In genomic region chr16:89805946-89806345, GRCm38 (mm10) we compare ENCODE assay signal across 14 mouse cellular contexts.
"Had no signal": no experiment of that assay in that cellular context is flagged by ENCODE, and none has a peak within 500 bp of the region (broad histone marks: within the 10 kb centered on the region; RNA-seq: fewer than 3 reads in every experiment).

No protein-coding gene starts in this region.

- H3K4me1 ChIP-seq: lung, embryonic 15.5 days; neural tube, embryonic 12.5 days had no signal

- H3K9me3 ChIP-seq: kidney, embryonic 15.5 days; liver, embryonic 13.5 days; lung, embryonic 15.5 days; neural tube, embryonic 12.5 days had no signal

- H3K4me2 ChIP-seq: kidney, embryonic 15.5 days; liver, embryonic 13.5 days; lung, embryonic 15.5 days; midbrain, embryonic 11.5 days; neural tube, embryonic 12.5 days had no signal

- H3K9ac ChIP-seq: kidney, embryonic 15.5 days; liver, embryonic 13.5 days; liver, postnatal 0 days; lung, embryonic 15.5 days; neural tube, embryonic 12.5 days had no signal

- DNase-seq: kidney, postnatal 14 days; left cerebral cortex, postnatal 4 days; liver; liver, embryonic 13.5 days; liver, postnatal 0 days; lung, postnatal 14 days; thymus, postnatal 4 days had no signal

- ATAC-seq: liver, postnatal 0 days had no signal

- H3K27ac ChIP-seq: kidney, embryonic 15.5 days; liver, embryonic 13.5 days; lung, embryonic 15.5 days; macrophage; neural tube, embryonic 12.5 days; stomach, postnatal 0 days had no signal

- H3K27me3 ChIP-seq: kidney, embryonic 15.5 days; liver, embryonic 13.5 days; lung, embryonic 15.5 days; megakaryocyte, embryonic 14.5 days; neural tube, embryonic 12.5 days had no signal

- H3K4me3 ChIP-seq: kidney, embryonic 15.5 days; liver, embryonic 13.5 days; lung, embryonic 15.5 days; megakaryocyte, embryonic 14.5 days; neural tube, embryonic 12.5 days had no signal
